Comparison of ENCODE assay signal across 10 mouse cellular contexts in genomic region chr5:29893829-29894228, GRCm38 (mm10).
DNase-seq lines count a peak whose midpoint lies in the region; TF ChIP-seq lines count a peak whose summit lies in the region.
"Had no signal": no experiment of that assay in that cellular context is flagged by ENCODE, and none has a peak within 500 bp of the region (broad histone marks: within the 10 kb centered on the region; RNA-seq: fewer than 3 reads in every experiment).

No protein-coding gene starts in this region.

- 0 out of 2 replicates have a peak overlapping the region, but pooled peaks have one; percentile 59 for H3K27ac ChIP-seq in spleen, adult 2 months (ENCODE audit: insufficient read depth, low read length)
- no peak overlapping the region for H3K27ac ChIP-seq in thymus, adult 2 months (ENCODE audit: control insufficient read depth, insufficient read depth, low read length)
- H3K27ac ChIP-seq: limb, embryonic 12.5 days; midbrain, embryonic 10.5 days had no signal

- 14% methylated on average over 5 of the region's 5 CpGs for WGBS in spleen, adult 2 months
- WGBS in thymus, adult 2 months = 11% methylated on average over 5 of the region's 5 CpGs

- peaks cover 15% of the 10 kb centered on the region; the same call in 1 of the 2 replicates for H3K4me1 ChIP-seq in spleen, adult 2 months (ENCODE audit: control insufficient read depth, insufficient read depth, insufficient read length)
- peaks cover 4% of the 10 kb centered on the region for H3K4me1 ChIP-seq in thymus, adult 2 months (replicated peaks; ENCODE audit: control insufficient read depth, insufficient read depth, low read length)

- no peaks in the 10 kb centered on the region for H3K27me3 ChIP-seq in spleen, adult 2 months (ENCODE audit: control insufficient read depth, insufficient read depth, low read length)
- H3K27me3 ChIP-seq in thymus, adult 2 months (ENCODE audit: control insufficient read depth, insufficient read depth, low read length) = no peaks in the 10 kb centered on the region

- H3K36me3 ChIP-seq in spleen, adult 2 months (ENCODE audit: control insufficient read depth, insufficient read depth, low read length) = no peaks in the 10 kb centered on the region
- no peaks in the 10 kb centered on the region for H3K36me3 ChIP-seq in thymus, adult 2 months (ENCODE audit: control insufficient read depth, insufficient read depth, low read length)
- H3K36me3 ChIP-seq: limb, embryonic 12.5 days; midbrain, embryonic 10.5 days had no signal

- no peak for TF ChIP-seq CTCF in spleen, adult 2 months (IDR thresholded peaks at IDR 0.05; ENCODE audit: extremely low read depth, insufficient read depth, insufficient read length, insufficient replicate concordance)
- TF ChIP-seq CTCF in thymus, adult 2 months (IDR thresholded peaks at IDR 0.05; ENCODE audit: borderline replicate concordance, control insufficient read depth, extremely low read depth, insufficient read depth, low read length, poor library complexity) = no peak

- peak; percentile 3 for DNase-seq in adrenal gland, postnatal 10 days
- no peak for DNase-seq in adrenal gland, adult 18-20 months (ENCODE audit: low spot score in 2 of 2)
- DNase-seq in spleen, adult 2 months (ENCODE audit: low read depth in 1 of 2, low spot score in 2 of 2) = no peak
- no peak for DNase-seq in spleen, adult 12 weeks (ENCODE audit: low spot score)
- DNase-seq in kidney, postnatal 10 days = peak; percentile 13
- DNase-seq in right cerebral cortex, postnatal 14 days = no peak
- DNase-seq in right cerebral cortex, adult 2 months (ENCODE audit: low spot score in 2 of 2) = no peak
- DNase-seq in thymus, adult 2 months = no peak

- H3K4me3 ChIP-seq in spleen, adult 2 months (ENCODE audit: extremely low read depth, insufficient read depth, insufficient read length) = no peak overlapping the region
- no peak overlapping the region for H3K4me3 ChIP-seq in thymus, adult 2 months (ENCODE audit: control insufficient read depth, insufficient read depth, low read length)
- H3K4me3 ChIP-seq: limb, embryonic 12.5 days; midbrain, embryonic 10.5 days had no signal

- no peak for TF ChIP-seq POLR2A in spleen, adult 2 months (IDR thresholded peaks at IDR 0.05; ENCODE audit: low read depth, low read length)
- no peak for TF ChIP-seq POLR2A in thymus, adult 2 months (IDR thresholded peaks at IDR 0.05; ENCODE audit: control insufficient read depth, extremely low read depth, insufficient read depth, low read length, poor library complexity)

Comparison
In these comparisons a context has a peak if more than half of its experiments do, and no peak if none do; other contexts are left out.
1. DNase-seq: peak in adrenal gland, postnatal 10 days (single experiment) and kidney, postnatal 10 days (single experiment); none in adrenal gland, adult 18-20 months (0 of 2), spleen, adult 2 months (0 of 2), spleen, adult 12 weeks (single experiment), right cerebral cortex, postnatal 14 days (single experiment), right cerebral cortex, adult 2 months (0 of 2) and thymus, adult 2 months (single experiment).